13 mouse cellular contexts compared by ENCODE assay signal in genomic region chr9:52368911-52369310, GRCm38 (mm10).
DNase-seq lines count a peak whose midpoint lies in the region; ATAC-seq lines count a peak whose summit lies in the region.
"Had no signal": no experiment of that assay in that cellular context is flagged by ENCODE, and none has a peak within 500 bp of the region (broad histone marks: within the 10 kb centered on the region; RNA-seq: fewer than 3 reads in every experiment).

No protein-coding gene starts in this region.

- 6% methylated on average over 9 of the region's 9 CpGs for WGBS in forebrain, embryonic 12.5 days

- H3K36me3 ChIP-seq in megakaryocyte, embryonic 14.5 days (replicated peaks; ENCODE audit: low read length), result no peaks in the 10 kb centered on the region
- H3K36me3 ChIP-seq in forebrain, embryonic 12.5 days (replicated peaks), result no peaks in the 10 kb centered on the region
- H3K36me3 ChIP-seq: embryonic facial prominence, embryonic 12.5 days; heart, embryonic 12.5 days; limb, embryonic 15.5 days had no signal

- no peak for ATAC-seq in megakaryocyte, adult 5-6 weeks (ENCODE audit: poor library complexity, severe bottlenecking)
- peak; percentile 82 for ATAC-seq in forebrain, embryonic 12.5 days (ENCODE audit: low FRiP score)
- ATAC-seq: inflammation-experienced regulatory T-cells, adult 6 months had no signal

- peak overlapping the region; percentile 44 for H3K4me3 ChIP-seq in megakaryocyte, embryonic 14.5 days (replicated peaks)
- no peak overlapping the region for H3K4me3 ChIP-seq in forebrain, embryonic 12.5 days (replicated peaks)
- H3K4me3 ChIP-seq: embryonic facial prominence, embryonic 12.5 days; heart, embryonic 12.5 days; limb, embryonic 15.5 days; myocyte had no signal

- H3K27me3 ChIP-seq in megakaryocyte, embryonic 14.5 days (replicated peaks), result no peaks in the 10 kb centered on the region
- no peaks in the 10 kb centered on the region for H3K27me3 ChIP-seq in forebrain, embryonic 12.5 days
- H3K27me3 ChIP-seq: embryonic facial prominence, embryonic 12.5 days; heart, embryonic 12.5 days; limb, embryonic 15.5 days had no signal

- peak; percentile 7 for DNase-seq in layer of hippocampus, adult 9-11 months
- DNase-seq in kidney, adult 9 months, result no peak
- no peak for DNase-seq in ovary, postnatal 10 days (ENCODE audit: low spot score)
- no peak for DNase-seq in heart, adult 11 months
- DNase-seq: thymus, postnatal 36 days had no signal

- H3K9me3 ChIP-seq in megakaryocyte, embryonic 14.5 days, result no peaks in the 10 kb centered on the region
- no peaks in the 10 kb centered on the region for H3K9me3 ChIP-seq in forebrain, embryonic 12.5 days
- H3K9me3 ChIP-seq: embryonic facial prominence, embryonic 12.5 days; heart, embryonic 12.5 days; limb, embryonic 15.5 days had no signal

- H3K9ac ChIP-seq in forebrain, embryonic 12.5 days, result no peak overlapping the region
- H3K9ac ChIP-seq: embryonic facial prominence, embryonic 12.5 days; heart, embryonic 12.5 days; limb, embryonic 15.5 days had no signal

- H3K27ac ChIP-seq in forebrain, embryonic 12.5 days, result 0 out of 2 replicates have a peak overlapping the region, but pooled peaks have one; percentile 5
- H3K27ac ChIP-seq: embryonic facial prominence, embryonic 12.5 days; limb, embryonic 15.5 days had no signal

- H3K4me1 ChIP-seq in megakaryocyte, embryonic 14.5 days, result peaks cover 70% of the 10 kb centered on the region
- H3K4me1 ChIP-seq in forebrain, embryonic 12.5 days, result peaks cover 12% of the 10 kb centered on the region
- H3K4me1 ChIP-seq: embryonic facial prominence, embryonic 12.5 days; heart, embryonic 12.5 days; limb, embryonic 15.5 days had no signal

- no peak overlapping the region for H3K4me2 ChIP-seq in forebrain, embryonic 12.5 days
- H3K4me2 ChIP-seq: embryonic facial prominence, embryonic 12.5 days; heart, embryonic 12.5 days; limb, embryonic 15.5 days had no signal
